Mouse (Mus musculus) 416B (cell line): ENCODE measurements around the gene Mical3.

Source experiments
- DNase-seq: peaks from one replicate; pipeline ENCODE4 v3.0.0; 2011; ENCODE audit warnings: low read depth

Gene Mical3

DNA sequence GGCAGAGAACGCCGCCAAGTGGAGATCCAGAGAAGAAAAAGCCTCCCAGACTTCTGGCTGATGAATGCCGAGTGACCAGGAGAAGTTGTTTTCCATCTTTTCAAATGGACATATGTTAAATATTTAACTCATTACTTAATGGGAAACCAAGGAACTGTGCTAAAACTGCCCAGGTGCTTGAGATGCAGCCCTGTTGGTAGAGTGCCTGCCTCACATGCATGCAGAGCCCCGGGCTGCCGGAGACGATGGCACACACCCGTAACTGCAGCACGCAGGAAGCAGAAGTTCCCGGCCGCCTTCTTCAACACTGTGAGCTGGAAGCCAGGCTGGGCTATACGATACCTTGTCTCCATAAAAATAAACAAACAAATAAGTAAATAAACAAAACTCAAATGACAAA, 226.8 kb downstream of the Mical3 start:
- no peak for DNase-seq

DNA sequence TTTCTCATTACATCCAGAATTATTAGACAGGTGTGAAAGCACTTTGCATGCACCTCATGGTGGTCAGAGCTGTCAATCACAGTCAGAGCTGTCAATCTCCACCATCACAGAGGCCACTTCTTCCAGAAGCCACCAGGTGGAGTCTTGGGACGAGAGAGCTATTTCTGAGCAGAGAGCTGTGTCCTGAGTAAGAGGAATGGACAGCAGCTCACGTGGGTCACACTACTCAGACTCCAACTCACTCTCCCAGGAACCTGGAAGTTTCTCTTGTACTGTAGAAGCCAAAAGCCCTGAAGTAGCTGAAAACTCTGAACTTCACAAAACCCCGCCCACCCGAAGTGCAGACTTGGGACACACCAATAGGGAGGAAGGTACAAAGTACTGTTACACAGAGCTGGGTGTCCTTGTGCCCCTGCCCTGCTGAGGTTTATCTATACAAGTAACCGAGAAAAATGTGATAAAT, 227.3 kb downstream of the Mical3 start:
- peak; percentile 63 for DNase-seq

GRCm38 (mm10) chr6:120901776-120902645, 228.8 kb downstream of the Mical3 start:
- DNase-seq: peak; percentile 92

DNA sequence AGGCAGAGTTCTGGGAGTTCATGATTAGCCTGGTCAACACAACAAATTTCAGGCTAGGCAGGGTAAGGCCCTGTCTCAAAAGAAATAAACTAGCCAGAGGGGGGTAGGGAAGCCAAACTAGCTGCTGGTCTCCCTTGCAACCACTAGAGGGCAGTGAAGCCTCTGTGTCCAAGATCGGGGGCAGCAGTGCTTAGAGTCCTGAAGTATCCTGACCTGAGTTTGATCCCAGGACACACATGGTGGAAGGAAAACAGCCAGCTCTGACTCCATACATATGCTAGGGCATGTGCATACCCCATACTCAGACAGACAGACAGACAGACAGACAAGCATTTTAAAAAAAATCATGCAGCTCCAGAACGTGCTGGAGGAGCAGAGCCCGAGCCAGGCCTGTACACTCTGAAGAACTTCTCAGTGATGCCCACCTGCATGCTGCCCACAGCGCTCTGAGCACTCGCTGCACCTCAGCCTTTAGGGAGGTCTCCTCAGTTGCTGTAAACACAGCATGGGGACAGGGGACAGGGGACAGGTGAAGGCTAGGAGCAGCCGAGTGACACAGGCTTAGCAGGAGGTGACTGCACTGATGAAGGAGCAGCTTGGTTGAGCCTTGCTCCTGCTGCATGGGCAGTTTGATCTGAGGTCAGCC, 232.5 kb downstream of the Mical3 start:
- DNase-seq: peak; percentile 72

- DNase-seq: peak; percentile 90
Observed at GRCm38 (mm10) chr6:120894524-120894923, 236.3 kb downstream of the Mical3 start.

DNA sequence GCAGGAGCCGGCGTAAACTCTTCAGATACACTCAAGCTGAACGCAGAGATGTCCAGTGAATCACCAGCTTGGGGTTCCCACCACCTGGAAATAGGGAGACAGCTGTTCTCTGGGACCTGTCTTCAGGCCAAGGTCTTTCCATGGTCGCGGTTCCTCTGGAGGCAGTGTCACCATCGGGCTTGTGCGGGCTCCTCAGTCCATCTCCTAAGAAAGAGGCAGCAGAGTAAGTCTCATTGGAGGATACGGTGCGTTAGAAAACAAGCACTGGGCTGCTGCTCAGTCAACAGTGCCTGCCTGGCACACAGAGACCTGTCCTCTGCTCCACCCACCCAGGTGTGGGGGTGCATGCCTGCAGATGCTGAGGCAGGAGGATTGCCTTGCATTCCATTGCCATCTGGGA, 236.7 kb downstream of the Mical3 start:
- no peak for DNase-seq

GRCm38 (mm10) chr6:120886696-120887095, 244.1 kb downstream of the Mical3 start:
- DNase-seq: no peak

- DNase-seq: no peak
Observed at GRCm38 (mm10) chr6:120884436-120884835, 246.4 kb downstream of the Mical3 start.
